Mouse (Mus musculus) bone marrow, adult 2 months (tissue): ENCODE measurements around the gene Skp1a.

Experiments
- CTCF ChIP-seq: fragments of 200-500 bp; IDR thresholded peaks from 2 replicates; pipeline ENCODE4 v1.5.1; 2011; ENCODE audit warnings: low read length, control low read depth; ENCODE audit not compliant: control insufficient read depth, insufficient read depth
- POLR2A ChIP-seq: fragments of 200-500 bp; IDR thresholded peaks from 2 replicates; pipeline ENCODE4 v1.6.1; 2011; ENCODE audit warnings: low read depth, mild to moderate bottlenecking, control low read depth, low read length, borderline replicate concordance; ENCODE audit not compliant: control insufficient read depth

DNA sequence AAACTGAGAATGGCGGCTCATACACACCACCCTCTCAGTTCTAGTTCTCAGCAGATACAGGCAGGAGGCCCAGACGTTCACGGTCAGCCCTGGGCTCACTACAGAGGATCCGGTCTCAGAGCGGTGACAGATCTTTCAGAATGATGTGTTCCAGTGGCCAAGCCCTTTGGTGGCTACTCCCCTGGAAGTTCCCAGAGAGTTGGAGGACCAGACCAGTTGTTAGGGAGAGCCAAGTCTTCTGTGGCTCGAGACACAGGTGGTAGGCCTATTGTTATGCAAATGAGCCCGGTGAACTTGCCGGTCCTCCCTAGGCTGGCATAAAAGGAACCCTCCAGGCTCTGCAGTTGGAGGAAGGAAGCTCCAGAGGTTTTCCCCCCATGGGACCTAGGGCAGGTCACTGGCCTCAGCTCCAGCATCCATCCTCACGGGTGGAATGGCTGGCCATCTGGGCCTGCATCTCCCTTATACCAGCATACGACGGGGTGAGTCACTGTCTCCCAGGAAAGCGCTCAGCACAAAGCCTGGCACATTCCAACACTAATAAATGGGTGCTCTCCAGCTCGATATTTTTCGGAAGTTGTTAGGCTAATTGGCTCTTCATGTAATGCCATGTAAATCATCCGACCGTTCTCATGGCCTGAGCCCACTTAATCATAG is 54.6 kb downstream of the Skp1a start:
- TF ChIP-seq POLR2A (no peak), CTCF (no peak)
